In genomic region chr10:125788262-125788661, GRCm38 (mm10) we compare ENCODE assay signal across 14 mouse cellular contexts.
DNase-seq lines count a peak whose midpoint lies in the region; ATAC-seq and TF ChIP-seq lines count a peak whose summit lies in the region.
"Had no signal": no experiment of that assay in that cellular context is flagged by ENCODE, and none has a peak within 500 bp of the region (broad histone marks: within the 10 kb centered on the region; RNA-seq: fewer than 3 reads in every experiment).

No protein-coding gene starts in this region.

- no peak overlapping the region for H3K4me3 ChIP-seq in forebrain, postnatal 0 days (ENCODE audit: low read depth, low read length)
- H3K4me3 ChIP-seq in forebrain, embryonic 13.5 days: no peak overlapping the region
- no peak overlapping the region for H3K4me3 ChIP-seq in liver, embryonic 14.5 days (ENCODE audit: insufficient read depth in 1 of 2, low read depth in 2 of 2, low read length in 2 of 2)
- H3K4me3 ChIP-seq in liver, embryonic 12.5 days: no peak overlapping the region
- no peak overlapping the region for H3K4me3 ChIP-seq in limb, embryonic 10.5 days

- no peaks in the 10 kb centered on the region for H3K27me3 ChIP-seq in forebrain, postnatal 0 days (ENCODE audit: insufficient read depth, low read length)
- H3K27me3 ChIP-seq in forebrain, embryonic 13.5 days: peaks cover 3% of the 10 kb centered on the region
- H3K27me3 ChIP-seq in liver, embryonic 14.5 days (ENCODE audit: control insufficient read depth, insufficient read depth, low read length): no peaks in the 10 kb centered on the region
- H3K27me3 ChIP-seq in liver, embryonic 12.5 days (replicated peaks): no peaks in the 10 kb centered on the region
- H3K27me3 ChIP-seq in limb, embryonic 10.5 days (ENCODE audit: low read depth, poor library complexity, severe bottlenecking): no peaks in the 10 kb centered on the region

- H3K36me3 ChIP-seq in forebrain, postnatal 0 days (ENCODE audit: insufficient read depth): no peaks in the 10 kb centered on the region
- H3K36me3 ChIP-seq in forebrain, embryonic 13.5 days (ENCODE audit: poor library complexity, severe bottlenecking): no peaks in the 10 kb centered on the region
- no peaks in the 10 kb centered on the region for H3K36me3 ChIP-seq in liver, embryonic 14.5 days (replicated peaks; ENCODE audit: control insufficient read depth, insufficient read depth, low read depth)
- no peaks in the 10 kb centered on the region for H3K36me3 ChIP-seq in liver, embryonic 12.5 days
- H3K36me3 ChIP-seq in limb, embryonic 10.5 days: 0 out of 2 replicates have a peak, but pooled peaks cover 2% of the 10 kb centered on the region
- H3K36me3 ChIP-seq: forebrain, embryonic 10.5 days had no signal

- H3K9me3 ChIP-seq in forebrain, postnatal 0 days (ENCODE audit: low read length): no peaks in the 10 kb centered on the region
- no peaks in the 10 kb centered on the region for H3K9me3 ChIP-seq in forebrain, embryonic 13.5 days (replicated peaks)
- no peaks in the 10 kb centered on the region for H3K9me3 ChIP-seq in liver, embryonic 14.5 days (ENCODE audit: control insufficient read depth, low read length)
- H3K9me3 ChIP-seq in liver, embryonic 12.5 days (replicated peaks): no peaks in the 10 kb centered on the region
- no peaks in the 10 kb centered on the region for H3K9me3 ChIP-seq in limb, embryonic 10.5 days (replicated peaks)

- peak; percentile 29; the same call in 1 of the 2 replicates for TF ChIP-seq CTCF in forebrain, postnatal 0 days (IDR thresholded peaks at IDR 0.05; ENCODE audit: low read depth)
- 0 out of 2 replicates have a peak, but pooled peaks have one; percentile 18 for TF ChIP-seq CTCF in liver, embryonic 14.5 days (IDR thresholded peaks at IDR 0.05; ENCODE audit: low read depth)

- H3K4me1 ChIP-seq in forebrain, postnatal 0 days (ENCODE audit: insufficient read depth): peaks cover 20% of the 10 kb centered on the region
- peaks cover 30% of the 10 kb centered on the region for H3K4me1 ChIP-seq in forebrain, embryonic 13.5 days
- peaks cover 2 to 10% of the 10 kb centered on the region in 2 experiments; a peak in 2 of 4 replicates for H3K4me1 ChIP-seq in liver, embryonic 14.5 days (replicated peaks; ENCODE audit: control insufficient read depth in 2 of 2, insufficient read depth in 2 of 2, low read length in 1 of 2)
- peaks cover 11% of the 10 kb centered on the region for H3K4me1 ChIP-seq in liver, embryonic 12.5 days
- peaks cover 44% of the 10 kb centered on the region for H3K4me1 ChIP-seq in limb, embryonic 10.5 days

- TF ChIP-seq EP300 in liver, embryonic 14.5 days (IDR thresholded peaks at IDR 0.05; ENCODE audit: low read depth): no peak

- no peak for ATAC-seq in forebrain, postnatal 0 days
- ATAC-seq in forebrain, embryonic 13.5 days: no peak
- ATAC-seq in liver, embryonic 14.5 days (ENCODE audit: insufficient read depth): no peak
- no peak for ATAC-seq in liver, embryonic 12.5 days

- no peak overlapping the region for H3K27ac ChIP-seq in forebrain, postnatal 0 days (ENCODE audit: low read depth, low read length)
- H3K27ac ChIP-seq in forebrain, embryonic 13.5 days: no peak overlapping the region
- H3K27ac ChIP-seq in liver, embryonic 14.5 days: no peak overlapping the region
- no peak overlapping the region for H3K27ac ChIP-seq in liver, embryonic 12.5 days
- peak overlapping the region; percentile 88; the same call in 1 of the 2 replicates for H3K27ac ChIP-seq in limb, embryonic 10.5 days
- H3K27ac ChIP-seq: macrophage had no signal

- H3K4me2 ChIP-seq in forebrain, postnatal 0 days (ENCODE audit: low read depth): no peak overlapping the region
- H3K4me2 ChIP-seq in forebrain, embryonic 13.5 days: no peak overlapping the region
- no peak overlapping the region for H3K4me2 ChIP-seq in liver, embryonic 14.5 days (ENCODE audit: low read depth)
- no peak overlapping the region for H3K4me2 ChIP-seq in liver, embryonic 12.5 days

- H3K9ac ChIP-seq in forebrain, postnatal 0 days: no peak overlapping the region
- H3K9ac ChIP-seq in forebrain, embryonic 13.5 days: no peak overlapping the region
- no peak overlapping the region for H3K9ac ChIP-seq in liver, embryonic 14.5 days (replicated peaks)
- no peak overlapping the region for H3K9ac ChIP-seq in liver, embryonic 12.5 days

- no peak for DNase-seq in forebrain, postnatal 0 days
- DNase-seq in liver, embryonic 14.5 days (ENCODE audit: low read depth in 3 of 3, low spot score in 3 of 3): no peak
- DNase-seq in ES-CJ7 (ENCODE audit: low read depth, low spot score): peak; percentile 42
- DNase-seq in limb, embryonic 10.5 days (ENCODE audit: low spot score): no peak
- DNase-seq in right cerebral cortex, postnatal 10 days (ENCODE audit: low spot score in 2 of 2): no peak
- DNase-seq in natural killer cell, adult 2 months (ENCODE audit: low spot score in 2 of 2): no peak
- DNase-seq: adrenal gland, postnatal 10 days; B cell, adult 2 months; gastrocnemius, postnatal 10 days; thymus, postnatal 4 days had no signal

- WGBS in forebrain, postnatal 0 days: 99% methylated on average over 2 of the region's 2 CpGs
- 96% methylated on average over 2 of the region's 2 CpGs for WGBS in forebrain, embryonic 13.5 days
- 75% methylated on average over 2 of the region's 2 CpGs for WGBS in liver, embryonic 14.5 days (ENCODE audit: insufficient replicate concordance)
- WGBS in liver, embryonic 12.5 days (ENCODE audit: insufficient replicate concordance): 80% methylated on average over 2 of the region's 2 CpGs
- 98% methylated on average over 2 of the region's 2 CpGs for WGBS in limb, embryonic 10.5 days
